Mouse (Mus musculus) ES-Bruce4 (cell line): ENCODE measurements around the gene Clca4a. TPM values are rescaled to one million over a fixed set of nuclear protein-coding genes. Genes with fewer than 3 reads are reported as not detected.

Experiments
- H3K27ac ChIP-seq: 2 replicates; pipeline ENCODE4 v1.5.1; 2012; ENCODE audit warnings: low read length, inconsistent platforms; ENCODE audit not compliant: insufficient read depth
- H3K27me3 ChIP-seq: 2 replicates; pipeline ENCODE4 v1.6.1; 2012; ENCODE audit warnings: mild to moderate bottlenecking, low read length, inconsistent platforms; ENCODE audit not compliant: control insufficient read depth, poor library complexity, insufficient read depth, severe bottlenecking
- H3K36me3 ChIP-seq: 2 replicates; pipeline ENCODE4 v1.6.1; 2012; ENCODE audit warnings: inconsistent platforms, mild to moderate bottlenecking, low read length, moderate library complexity; ENCODE audit not compliant: control insufficient read depth, poor library complexity, insufficient read depth, severe bottlenecking
- H3K4me1 ChIP-seq: one replicate; pipeline ENCODE4 v1.8.1; 2011; ENCODE audit warnings: low read length; ENCODE audit not compliant: control insufficient read depth, insufficient read depth
- H3K4me3 ChIP-seq: 2 replicates; pipeline ENCODE4 v1.5.1; 2011; ENCODE audit warnings: low read depth, mild to moderate bottlenecking, low read length
- H3K9ac ChIP-seq: 2 replicates; pipeline ENCODE4 v1.6.1; 2012; ENCODE audit warnings: low read depth, mild to moderate bottlenecking, inconsistent platforms; ENCODE audit not compliant: poor library complexity, severe bottlenecking
- H3K9me3 ChIP-seq: replicated peaks from 2 replicates; pipeline ENCODE4 v1.6.1; 2012; ENCODE audit warnings: mild to moderate bottlenecking, low read length, inconsistent platforms; ENCODE audit not compliant: control insufficient read depth, poor library complexity, insufficient read depth, severe bottlenecking
- CTCF ChIP-seq: IDR thresholded peaks from one replicate; pipeline ENCODE4 v1.8.1; 2011; ENCODE audit warnings: low read depth, low read length
- EP300 ChIP-seq: IDR thresholded peaks from 2 replicates; pipeline ENCODE4 v1.6.1; 2011; ENCODE audit warnings: low read depth, low read length; ENCODE audit not compliant: insufficient read depth
- POLR2A ChIP-seq: IDR thresholded peaks from one replicate; pipeline ENCODE4 v1.8.1; 2011; ENCODE audit warnings: low read length; ENCODE audit not compliant: insufficient read depth
- polyA plus RNA-seq: library from polyadenylated mRNA; stranded (reverse); fragments of >200 nt; gene quantifications from 2 replicates; pipeline ENCODE4 v1.2.4, GENCODE M21; 2011; ENCODE audit warnings: low read depth; ENCODE audit not compliant: missing spikeins, insufficient read depth, insufficient read length

Gene Clca4a
- not detected in 2 replicates for polyA plus RNA-seq

DNA sequence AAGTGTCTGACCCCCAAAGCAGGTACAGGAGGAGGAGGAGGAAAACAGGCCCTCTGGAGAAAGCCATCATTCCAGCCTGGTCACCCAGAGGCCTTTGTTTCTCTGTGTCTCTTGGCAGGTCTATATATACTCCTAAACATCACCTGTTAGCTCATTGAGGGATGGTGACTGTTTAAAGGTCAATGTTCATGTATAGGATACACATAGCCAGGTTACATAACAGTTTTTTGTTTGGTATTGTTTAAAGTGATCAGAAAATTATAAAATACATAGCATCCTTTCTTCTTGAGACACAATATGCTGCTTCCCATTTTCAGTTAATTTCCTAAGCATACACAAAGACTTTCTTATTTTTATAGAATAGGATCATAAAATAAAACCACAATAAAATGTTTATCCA is at the start of gene Clca4a:
Gene Clca4a, minus strand, starts transcription at position 101 of the 400 bp plus-strand sequence.
- Histone ChIP-seq H3K36me3 (no peaks in the 10 kb centered on the region), H3K9ac (no peak within 1 kb of the TSS), H3K27ac (no peak within 1 kb of the TSS), H3K27me3 (no peaks in the 10 kb centered on the region), H3K9me3 (no peaks in the 10 kb centered on the region), H3K4me3 (no peak within 1 kb of the TSS), H3K4me1 (peaks cover 3% of the 10 kb centered on the region)
- TF ChIP-seq EP300 (no peak), POLR2A (no peak), CTCF (no peak)

DNA sequence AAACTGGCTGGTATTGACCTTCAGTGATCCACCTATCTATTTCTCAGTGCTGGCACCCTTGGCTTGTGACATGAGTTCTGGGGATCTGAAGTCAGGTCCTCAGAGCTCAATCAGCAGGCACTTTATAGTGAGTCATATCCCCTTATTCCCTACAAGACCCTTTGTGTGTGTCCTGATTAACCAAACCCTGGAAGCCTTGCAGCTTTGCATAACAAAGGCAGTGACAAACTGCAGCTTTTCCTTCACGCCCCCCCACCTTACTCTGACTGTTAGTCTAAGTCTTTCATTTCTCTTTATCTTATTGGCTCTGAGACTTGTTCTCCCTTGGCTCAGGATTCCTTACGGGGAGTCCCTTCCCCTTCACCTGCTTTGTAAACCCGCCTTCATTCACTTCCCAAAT is 43.0 kb upstream of the Clca4a start:
- Histone ChIP-seq H3K36me3 (no peaks in the 10 kb centered on the region), H3K9ac (no peak overlapping the region), H3K9me3 (no peaks in the 10 kb centered on the region), H3K27ac (no peak overlapping the region), H3K27me3 (no peaks in the 10 kb centered on the region), H3K4me3 (no peak overlapping the region), H3K4me1 (peaks cover 2% of the 10 kb centered on the region)
- TF ChIP-seq EP300: no peak

DNA sequence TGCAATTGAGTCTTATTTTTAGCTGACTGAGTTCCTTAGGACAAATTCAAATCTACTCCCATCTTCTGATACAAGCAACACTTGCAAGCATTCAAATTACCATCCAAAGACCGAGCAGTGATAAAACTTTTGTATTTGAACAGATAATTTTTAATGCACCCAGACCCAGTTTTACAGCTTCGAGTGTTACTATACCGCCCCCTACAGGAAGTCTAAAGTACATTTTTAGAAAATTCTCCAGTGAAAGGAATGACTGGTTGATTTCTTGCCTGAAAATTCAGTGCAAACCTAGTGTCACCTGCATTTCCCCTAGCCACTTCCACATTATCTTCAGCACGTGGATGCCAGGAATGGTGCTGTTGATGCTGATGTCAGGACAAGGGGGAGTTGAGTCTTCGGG is 29.6 kb upstream of the Clca4a start:
- Histone ChIP-seq H3K4me3 (no peak overlapping the region), H3K9me3 (no peaks in the 10 kb centered on the region), H3K27ac (no peak overlapping the region), H3K9ac (no peak overlapping the region), H3K27me3 (no peaks in the 10 kb centered on the region), H3K4me1 (no peaks in the 10 kb centered on the region), H3K36me3 (no peaks in the 10 kb centered on the region)
- TF ChIP-seq EP300 (no peak), CTCF (no peak), POLR2A (no peak)

DNA sequence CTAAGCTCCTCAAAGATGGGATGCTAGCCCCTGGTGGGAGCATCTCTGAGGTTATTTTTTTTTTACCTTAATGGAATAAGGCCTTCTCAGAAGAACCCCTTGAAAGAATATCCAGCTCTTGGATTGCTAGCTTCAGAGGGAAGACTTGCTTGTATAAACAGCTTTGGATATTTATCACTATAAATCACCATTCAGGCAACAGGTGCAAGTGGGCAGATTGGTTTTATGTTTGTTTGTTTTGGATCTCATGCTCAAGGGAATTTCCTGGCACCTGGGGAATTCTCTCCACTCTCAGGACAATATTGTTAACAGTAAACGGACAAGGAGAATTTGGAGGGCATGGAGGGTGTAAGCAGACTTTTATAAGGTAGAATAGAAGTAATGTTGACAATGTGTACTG is 26.1 kb upstream of the Clca4a start:
- no peak overlapping the region for H3K27ac ChIP-seq
- no peaks in the 10 kb centered on the region for H3K4me1 ChIP-seq
- H3K4me3 ChIP-seq: no peak overlapping the region
- H3K9ac ChIP-seq: no peak overlapping the region
- H3K9me3 ChIP-seq: no peaks in the 10 kb centered on the region
- H3K36me3 ChIP-seq: no peaks in the 10 kb centered on the region
- no peaks in the 10 kb centered on the region for H3K27me3 ChIP-seq
- TF ChIP-seq POLR2A (no peak), EP300 (no peak), CTCF (no peak)

DNA sequence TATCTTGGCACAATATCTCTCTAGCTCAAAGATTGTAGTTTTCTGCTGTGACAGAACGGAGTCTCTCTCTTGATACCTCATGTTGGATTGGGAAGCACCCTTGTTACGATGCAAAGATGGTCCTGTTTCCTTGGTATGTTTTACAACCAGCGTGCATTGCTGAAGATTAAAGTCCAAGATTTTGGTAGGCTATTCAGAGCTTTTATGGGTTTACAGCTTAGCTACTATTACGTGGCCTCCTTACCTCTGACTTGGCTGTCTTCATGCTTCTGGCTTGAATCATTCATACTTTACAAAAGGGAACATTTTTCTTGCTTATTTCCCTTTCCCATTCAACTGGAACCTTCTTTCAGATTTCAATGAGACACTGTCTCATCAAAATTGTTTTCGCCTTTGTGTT is 18.2 kb upstream of the Clca4a start:
- no peaks in the 10 kb centered on the region for H3K4me1 ChIP-seq
- TF ChIP-seq CTCF (no peak), POLR2A (no peak), EP300 (no peak)
- H3K9ac ChIP-seq: no peak overlapping the region
- no peaks in the 10 kb centered on the region for H3K9me3 ChIP-seq
- no peak overlapping the region for H3K4me3 ChIP-seq
- H3K36me3 ChIP-seq: no peaks in the 10 kb centered on the region
- H3K27ac ChIP-seq: no peak overlapping the region
- no peaks in the 10 kb centered on the region for H3K27me3 ChIP-seq

DNA sequence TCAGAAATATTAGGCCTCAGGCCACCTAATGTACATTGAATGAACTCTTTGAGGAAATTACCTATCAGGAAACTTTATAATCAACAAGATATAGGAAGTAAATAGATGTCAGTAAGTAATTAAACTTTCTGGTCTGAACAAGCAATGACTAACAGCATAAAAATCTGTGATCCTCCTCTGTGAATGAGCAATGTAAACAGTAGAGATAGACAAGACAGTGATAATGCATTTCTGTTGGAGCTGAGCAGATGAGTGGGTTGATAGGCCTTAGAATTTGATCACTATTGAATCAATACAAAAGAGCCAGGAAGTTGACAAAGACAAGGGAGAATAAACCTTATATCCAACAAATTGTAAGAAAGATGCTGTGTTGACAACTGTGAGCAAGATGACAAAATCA is 17.8 kb upstream of the Clca4a start:
- TF ChIP-seq CTCF: no peak
- no peak for TF ChIP-seq POLR2A
- TF ChIP-seq EP300: no peak
- Histone ChIP-seq H3K36me3 (no peaks in the 10 kb centered on the region), H3K9me3 (no peaks in the 10 kb centered on the region), H3K9ac (no peak overlapping the region), H3K4me1 (no peaks in the 10 kb centered on the region), H3K27ac (no peak overlapping the region), H3K27me3 (no peaks in the 10 kb centered on the region), H3K4me3 (no peak overlapping the region)

DNA sequence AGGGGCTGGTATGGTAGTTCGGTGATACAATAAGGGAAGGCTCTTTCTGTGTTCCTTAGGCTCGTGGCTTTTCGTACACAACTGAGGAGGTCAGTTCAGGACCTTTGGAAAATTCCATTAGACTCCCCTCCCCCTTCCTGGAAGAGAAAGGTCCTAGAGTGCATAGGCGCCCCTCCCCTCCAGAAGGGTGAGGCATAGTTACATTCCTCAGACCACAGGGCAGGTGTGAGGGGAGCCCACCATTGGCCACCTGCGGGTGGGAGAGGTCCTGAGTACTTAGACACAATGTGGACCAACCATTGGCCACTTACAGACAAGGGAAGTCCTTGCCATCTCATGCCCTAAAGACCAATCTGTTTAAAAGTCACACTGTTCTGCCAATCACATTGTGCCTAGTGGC is 11.0 kb upstream of the Clca4a start:
- Histone ChIP-seq H3K27me3 (no peaks in the 10 kb centered on the region), H3K27ac (peak overlapping the region; percentile 81), H3K9me3 (no peaks in the 10 kb centered on the region), H3K4me3 (no peak overlapping the region), H3K36me3 (no peaks in the 10 kb centered on the region), H3K4me1 (peaks cover 7% of the 10 kb centered on the region), H3K9ac (no peak overlapping the region)
- TF ChIP-seq EP300 (peak; percentile 75), POLR2A (no peak), CTCF (no peak)
